Mouse (Mus musculus): Measurements from ENCODE around the gene Usp54.

GRCm38 (mm10) chr14:20622907-20623306 is 18.0 kb downstream of the Usp54 start:
- TF ChIP-seq CTCF (IDR thresholded peaks at IDR 0.05; ENCODE audit: control insufficient read depth, insufficient read depth, insufficient replicate concordance, low read depth, low read length) (no peak), POLR2A (IDR thresholded peaks at IDR 0.05; ENCODE audit: control insufficient read depth, low read depth, low read length) (no peak)

Data from testis, adult 2 months (tissue).